Mouse (Mus musculus) CH12.LX (cell line): ENCODE measurements around the gene Swsap1. TPM values are rescaled to one million over a fixed set of nuclear protein-coding genes. Genes with fewer than 3 reads are reported as not detected.

Experiments
- DNase-seq: peaks from one replicate; pipeline ENCODE4 v3.0.0-alpha.2; 2013; ENCODE audit errors: extremely low read depth
- H3K27ac ChIP-seq: 2 replicates; pipeline ENCODE4 v1.5.1; 2012; ENCODE audit warnings: low read depth, mild to moderate bottlenecking, control low read depth, moderate library complexity; ENCODE audit not compliant: insufficient read depth
- H3K27me3 ChIP-seq: replicated peaks from 2 replicates; pipeline ENCODE3; 2012; ENCODE audit warnings: inconsistent platforms
- H3K36me3 ChIP-seq, 2 experiments: replicated peaks in 1 of 2; 2 replicates each; pipeline versions ENCODE3 to v1.6.1; 2012; ENCODE audit warnings: inconsistent platforms in 1 of 2, low read length in 1 of 2, mild to moderate bottlenecking in 1 of 2, mixed read lengths in 1 of 2, moderate library complexity in 1 of 2; ENCODE audit not compliant: control insufficient read depth in 1 of 2, insufficient read depth in 1 of 2
- H3K4me1 ChIP-seq, 2 experiments: 2 replicates each; pipeline ENCODE4 v1.6.1; 2012; ENCODE audit warnings: inconsistent platforms in 1 of 2, moderate library complexity in 1 of 2; ENCODE audit not compliant: insufficient read depth in 2 of 2, control insufficient read depth in 1 of 2
- H3K4me2 ChIP-seq: 2 replicates; pipeline ENCODE4 v1.6.1; 2012; ENCODE audit warnings: low read depth, mild to moderate bottlenecking, control low read depth; ENCODE audit not compliant: poor library complexity, insufficient read depth, severe bottlenecking
- H3K4me3 ChIP-seq, 3 experiments: fragments of 150-350 bp in 1 of 3; sonication (generic) in 1 of 3; replicated peaks in 1 of 3; 2 replicates each; pipeline versions ENCODE3 to v1.5.1; 2011 to 2012; ENCODE audit warnings: low read depth in 2 of 3, low read length in 2 of 3, mild to moderate bottlenecking in 2 of 3, moderate library complexity in 2 of 3, control low read depth in 1 of 3, improper control_type of control experiment in 1 of 3, inconsistent platforms in 1 of 3, mixed read lengths in 1 of 3; ENCODE audit not compliant: poor library complexity in 1 of 3
- H3K79me2 ChIP-seq: replicated peaks from 2 replicates; pipeline ENCODE4 v1.6.1; 2012; ENCODE audit warnings: mild to moderate bottlenecking, moderate library complexity; ENCODE audit not compliant: control insufficient read depth, poor library complexity, insufficient read depth, severe bottlenecking; ENCODE audit errors: extremely low read depth
- H3K9ac ChIP-seq: 2 replicates; pipeline ENCODE4 v1.6.1; 2012; ENCODE audit warnings: low read depth, mild to moderate bottlenecking, control low read depth, moderate library complexity; ENCODE audit not compliant: insufficient read depth
- H3K9me3 ChIP-seq: replicated peaks from 2 replicates; pipeline ENCODE3; 2012; ENCODE audit warnings: low read length, inconsistent platforms, mixed read lengths
- ETS1 ChIP-seq: conservative IDR thresholded peaks from 2 replicates; pipeline ENCODE4 v1.6.1; 2012; ENCODE audit warnings: low read depth, mild to moderate bottlenecking, inconsistent platforms, low read length, improper control_type of control experiment, moderate library complexity
- GABPA ChIP-seq: IDR thresholded peaks from 2 replicates; pipeline ENCODE4 v1.6.1; 2012; ENCODE audit warnings: low read depth, low read length, improper control_type of control experiment, inconsistent platforms; ENCODE audit not compliant: insufficient replicate concordance
- HCFC1 ChIP-seq: IDR thresholded peaks from 2 replicates; pipeline ENCODE4 v1.6.1; 2012; ENCODE audit warnings: low read depth, mild to moderate bottlenecking, inconsistent platforms, low read length, improper control_type of control experiment
- MAX ChIP-seq: IDR thresholded peaks from 2 replicates; pipeline ENCODE4 v1.6.1; 2011; ENCODE audit warnings: low read length, improper control_type of control experiment
- MAZ ChIP-seq: IDR thresholded peaks from 2 replicates; pipeline ENCODE4 v1.6.1; 2012; ENCODE audit warnings: low read depth, mild to moderate bottlenecking, inconsistent platforms, low read length, improper control_type of control experiment, moderate library complexity
- MEF2A ChIP-seq: IDR thresholded peaks from 2 replicates; pipeline ENCODE4 v1.6.1; 2014; ENCODE audit warnings: low read depth, mild to moderate bottlenecking, inconsistent platforms, low read length, improper control_type of control experiment, borderline replicate concordance
- MYC ChIP-seq: IDR thresholded peaks from 2 replicates; pipeline ENCODE4 v1.6.1; 2011; ENCODE audit warnings: low read depth, mild to moderate bottlenecking, improper control_type of control experiment, low read length
- PAX5 ChIP-seq: IDR thresholded peaks from 2 replicates; pipeline ENCODE4 v1.6.1; 2012; ENCODE audit warnings: low read length, inconsistent platforms, mixed read lengths
- POLR2AphosphoS2 ChIP-seq: IDR thresholded peaks from 2 replicates; pipeline ENCODE4 v1.6.1; 2011; ENCODE audit warnings: low read depth, low read length, improper control_type of control experiment
- SIN3A ChIP-seq: IDR thresholded peaks from 2 replicates; pipeline ENCODE4 v1.6.1; 2012; ENCODE audit warnings: low read length, improper control_type of control experiment, inconsistent platforms
- UBTF ChIP-seq: IDR thresholded peaks from 2 replicates; pipeline ENCODE4 v1.6.1; 2012; ENCODE audit warnings: low read depth, mild to moderate bottlenecking, inconsistent platforms, low read length, improper control_type of control experiment, moderate library complexity
- ZC3H11A ChIP-seq: IDR thresholded peaks from 2 replicates; pipeline ENCODE4 v1.6.1; 2012; ENCODE audit warnings: low read depth, mild to moderate bottlenecking, inconsistent platforms, low read length, improper control_type of control experiment
- ZKSCAN1 ChIP-seq: IDR thresholded peaks from 2 replicates; pipeline ENCODE4 v1.6.1; 2012; ENCODE audit warnings: low read depth, inconsistent platforms, low read length, improper control_type of control experiment, borderline replicate concordance
- ZNF384 ChIP-seq: IDR thresholded peaks from 2 replicates; pipeline ENCODE4 v1.6.1; 2012; ENCODE audit warnings: low read depth, low read length, improper control_type of control experiment, inconsistent platforms
- dilution Hi-C: fragments of 300-500 bp; cut with MboI; formaldehyde crosslinking; loops from 2 replicates; pipeline ENCODE4 v1.14.3; 2020; ENCODE audit warnings: low sequenced_read_pairs; ENCODE audit not compliant: extremely low pct_unique_long_range_greater_than_20kb, extremely low pct_ligation_motif_present
- in situ Hi-C: fragments of 300-500 bp; cut with MboI; formaldehyde crosslinking; loops from 3 replicates; pipeline ENCODE4 v1.14.3; 2019; ENCODE audit warnings: low sequenced_read_pairs, low pct_ligation_motif_present, low pct_unique_long_range_greater_than_20kb, mixed read lengths
- polyA plus RNA-seq: library from polyadenylated mRNA; unstranded; fragments of >175 nt; gene quantifications from 2 replicates; pipeline ENCODE4 v1.2.1, GENCODE M21; 2012; ENCODE audit warnings: low read depth; ENCODE audit not compliant: insufficient read length
- total RNA-seq, 2 experiments: library from RNA; depleted of rRNA; stranded (reverse); fragments of 300-350 nt in 1 of 2; fragments of >200 nt in 1 of 2; gene quantifications; 2 replicates each; pipeline ENCODE4 v1.2.3; 2012 to 2014

Gene Swsap1
- total and polyA plus RNA-seq, 3 experiments, result 3.1 to 4.1 (median 4.0) TPM

- no peak overlapping the region for H3K4me2 ChIP-seq
- no peak overlapping the region for H3K4me3 ChIP-seq
- dilution Hi-C loops (no loop called here), in situ Hi-C loops (no loop called here)
- TF ChIP-seq MAX, result no peak
- no peak for TF ChIP-seq POLR2AphosphoS2
- no peak for TF ChIP-seq PAX5
- no peak for TF ChIP-seq GABPA
- TF ChIP-seq ZC3H11A, result no peak
- no peak for TF ChIP-seq SIN3A
- TF ChIP-seq HCFC1, result no peak
- no peak for TF ChIP-seq ZKSCAN1
- TF ChIP-seq ZNF384, result no peak
- no peak for TF ChIP-seq MYC
- TF ChIP-seq UBTF, result no peak
- no peaks in the 10 kb centered on the region for H3K79me2 ChIP-seq
- no peak overlapping the region for H3K9ac ChIP-seq
- peaks cover 40% of the 10 kb centered on the region for H3K27me3 ChIP-seq
- H3K36me3 ChIP-seq, result no peaks in the 10 kb centered on the region
- peaks cover 3% of the 10 kb centered on the region for H3K9me3 ChIP-seq
- no peak for DNase-seq
- H3K4me1 ChIP-seq, result peaks cover 4 to 11% of the 10 kb centered on the region in 2 experiments; a peak in 2 of 4 replicates
- H3K27ac ChIP-seq, result no peak overlapping the region
Measured at GRCm38 (mm10) chr9:21925034-21925433, 30.5 kb upstream of the Swsap1 start.

- Histone ChIP-seq H3K4me1 (peaks cover 4 to 11% of the 10 kb centered on the region in 2 experiments; a peak in 2 of 4 replicates), H3K36me3 (no peaks in the 10 kb centered on the region), H3K9ac (no peak overlapping the region), H3K27ac (no peak overlapping the region), H3K4me2 (no peak overlapping the region), H3K4me3 (no peak overlapping the region), H3K9me3 (peaks cover 3% of the 10 kb centered on the region), H3K79me2 (no peaks in the 10 kb centered on the region), H3K27me3 (peaks cover 41% of the 10 kb centered on the region)
- dilution Hi-C loops, result no loop called here
- no peak for DNase-seq
- TF ChIP-seq UBTF (no peak), HCFC1 (no peak), ETS1 (no peak), MEF2A (no peak), MAZ (no peak)
- in situ Hi-C loops, result no loop called here
Measured at GRCm38 (mm10) chr9:21925506-21925905, 30.0 kb upstream of the Swsap1 start.
